Mouse (Mus musculus) megakaryocyte, embryonic 14.5 days (primary cell): Measurements from ENCODE around the gene Gm28539.

Experiments used
- FLI1 ChIP-seq: IDR thresholded peaks from 2 replicates; pipeline ENCODE4 v1.6.1; 2012; ENCODE audit warnings: low read length, inconsistent platforms, mixed read lengths
- GATA1 ChIP-seq: IDR thresholded peaks from 3 replicates; pipeline ENCODE4 v1.6.1; 2012; ENCODE audit warnings: mixed read lengths, low read length, inconsistent platforms, borderline replicate concordance

- TF ChIP-seq GATA1 (no peak), FLI1 (no peak)
Measured at GRCm38 (mm10) chr16:18811032-18811431, 25.4 kb upstream of the Gm28539 start.
